Mouse (Mus musculus): ENCODE measurements around the gene Parvb.

The Parvb gene

DNA sequence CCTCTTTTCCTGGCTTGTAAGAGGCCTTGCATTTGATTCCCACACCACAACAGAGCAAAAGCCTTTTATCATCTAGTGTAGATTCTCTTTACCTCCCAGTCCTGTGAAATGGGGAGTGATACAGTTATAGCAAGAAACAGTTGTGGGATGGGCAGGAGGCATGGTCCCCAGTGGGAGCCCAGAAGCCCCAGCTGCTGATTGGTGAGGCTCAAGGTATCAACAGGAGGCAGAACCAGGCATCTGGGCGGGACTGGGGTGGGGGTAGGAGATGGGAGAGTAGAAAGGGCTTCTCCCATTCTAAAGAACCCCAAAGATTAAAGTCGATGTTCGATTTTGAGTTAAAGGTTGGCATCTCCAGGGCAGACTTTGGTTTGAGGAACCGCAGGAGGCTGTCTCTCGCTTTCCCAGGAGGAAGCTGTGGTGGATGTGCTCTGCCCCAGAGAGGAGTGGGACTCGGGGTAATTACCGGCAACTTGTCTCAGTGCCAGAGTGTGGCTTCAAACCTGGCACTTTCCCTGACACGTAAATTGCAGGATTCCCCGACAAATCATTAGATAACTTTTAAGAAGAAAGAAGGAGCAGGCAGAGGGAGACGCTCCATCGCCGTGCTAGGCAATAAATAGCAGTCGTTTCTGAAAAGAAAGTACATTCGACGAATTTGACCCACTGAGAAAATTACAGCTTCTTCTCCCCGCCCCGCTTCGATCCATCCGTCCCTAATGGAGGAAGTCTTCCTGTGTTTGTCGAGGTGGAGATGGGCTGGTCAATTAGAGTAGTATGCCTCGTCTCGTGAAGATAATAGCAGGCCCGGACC, 13.7 kb upstream of the Parvb start:
- no peak for DNase-seq

DNA sequence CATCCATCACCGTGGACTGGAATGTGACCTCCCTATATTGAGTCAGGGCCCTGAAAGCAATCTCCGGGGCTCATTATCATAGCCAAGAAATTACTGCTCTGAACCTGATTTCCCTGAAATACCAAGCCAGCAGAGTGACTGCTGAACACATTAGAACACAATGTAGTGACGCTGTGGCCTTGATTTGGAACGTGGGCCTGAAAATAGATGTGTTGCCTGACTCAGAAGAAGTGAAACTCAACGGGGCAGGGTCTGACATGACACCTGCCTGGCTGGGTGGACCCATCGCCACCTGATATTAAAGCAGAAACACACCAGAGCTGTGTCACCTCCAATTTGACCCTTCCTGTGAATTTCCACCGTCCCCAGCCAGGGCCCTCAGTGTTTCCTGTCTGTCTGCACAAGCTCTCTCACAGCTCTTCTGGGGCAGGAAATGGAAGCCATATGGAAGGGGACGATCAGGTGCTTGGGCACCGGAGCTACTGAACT, 13.0 kb upstream of the Parvb start:
- DNase-seq: no peak

DNA sequence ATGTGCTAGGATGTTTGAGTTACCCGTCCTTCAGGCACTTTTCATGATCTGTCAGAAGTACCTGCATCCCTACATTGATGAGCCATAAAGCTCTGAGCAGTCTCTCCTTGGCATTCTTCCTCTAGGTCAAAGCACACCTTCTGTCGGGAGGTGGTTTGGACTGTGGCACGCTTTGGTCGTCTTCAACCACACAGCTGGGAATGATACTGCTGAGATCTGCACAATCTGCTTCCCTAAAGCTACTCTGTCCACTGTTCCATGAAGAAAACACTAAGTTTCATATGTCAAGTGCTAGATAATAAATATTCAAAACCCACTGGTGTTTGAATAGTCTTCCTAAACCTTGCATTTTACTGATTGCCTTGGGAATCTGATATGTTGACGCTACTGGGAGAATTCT, 10.3 kb upstream of the Parvb start:
- no peak for DNase-seq

DNA sequence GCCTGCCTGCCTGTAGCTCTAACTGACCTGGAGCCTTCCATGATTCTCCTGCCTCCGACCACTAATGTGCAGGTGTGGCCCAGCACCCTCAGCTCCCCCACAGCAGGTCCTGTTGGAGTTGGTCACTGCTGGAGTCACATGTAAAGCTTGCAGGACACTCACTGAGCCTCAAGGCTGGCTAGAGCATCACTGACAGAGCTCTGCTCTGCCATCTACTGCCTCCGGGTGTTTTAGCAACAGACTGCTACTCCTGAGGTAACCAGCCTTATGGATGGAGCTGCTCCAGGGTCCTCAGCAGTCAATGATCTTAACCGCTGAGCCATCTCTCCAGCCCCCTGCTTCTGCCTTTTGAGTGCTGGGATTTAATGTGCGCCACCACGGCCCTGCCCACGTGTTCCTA, 8.4 kb upstream of the Parvb start:
- no peak for DNase-seq

- DNase-seq: no peak
These were observed 7.1 kb upstream of the Parvb start for GRCm38 (mm10) chr15:84224779-84225178.

GRCm38 (mm10) chr15:84226918-84227317, 4.9 kb upstream of the Parvb start:
- DNase-seq: no peak

GRCm38 (mm10) chr15:84230661-84231060, 1.2 kb upstream of the Parvb start:
- DNase-seq: no peak

GRCm38 (mm10) chr15:84231113-84231712, 630 bp upstream of the Parvb start:
- peak; percentile 67 for DNase-seq

DNA sequence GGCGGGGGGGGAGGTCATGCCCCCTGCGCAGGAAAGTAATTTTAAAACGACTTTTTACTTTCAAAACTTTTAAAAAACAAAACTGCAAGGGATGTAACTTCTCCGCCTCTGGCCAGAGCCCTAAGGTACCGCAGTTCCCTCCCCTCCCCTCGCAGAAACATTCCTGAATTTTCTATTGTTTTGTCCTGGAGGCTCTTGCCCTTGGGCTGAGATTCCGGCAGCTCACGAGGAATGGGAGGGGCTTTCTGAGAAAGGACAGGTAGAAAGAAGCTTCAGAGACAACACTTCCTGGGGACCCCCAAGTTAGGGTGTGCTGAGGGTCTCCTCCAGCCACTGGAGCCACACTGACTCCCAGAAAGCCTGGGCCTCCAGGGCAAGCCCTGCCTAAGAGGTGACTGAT, 766 bp downstream of the Parvb start:
- no peak for DNase-seq

DNA sequence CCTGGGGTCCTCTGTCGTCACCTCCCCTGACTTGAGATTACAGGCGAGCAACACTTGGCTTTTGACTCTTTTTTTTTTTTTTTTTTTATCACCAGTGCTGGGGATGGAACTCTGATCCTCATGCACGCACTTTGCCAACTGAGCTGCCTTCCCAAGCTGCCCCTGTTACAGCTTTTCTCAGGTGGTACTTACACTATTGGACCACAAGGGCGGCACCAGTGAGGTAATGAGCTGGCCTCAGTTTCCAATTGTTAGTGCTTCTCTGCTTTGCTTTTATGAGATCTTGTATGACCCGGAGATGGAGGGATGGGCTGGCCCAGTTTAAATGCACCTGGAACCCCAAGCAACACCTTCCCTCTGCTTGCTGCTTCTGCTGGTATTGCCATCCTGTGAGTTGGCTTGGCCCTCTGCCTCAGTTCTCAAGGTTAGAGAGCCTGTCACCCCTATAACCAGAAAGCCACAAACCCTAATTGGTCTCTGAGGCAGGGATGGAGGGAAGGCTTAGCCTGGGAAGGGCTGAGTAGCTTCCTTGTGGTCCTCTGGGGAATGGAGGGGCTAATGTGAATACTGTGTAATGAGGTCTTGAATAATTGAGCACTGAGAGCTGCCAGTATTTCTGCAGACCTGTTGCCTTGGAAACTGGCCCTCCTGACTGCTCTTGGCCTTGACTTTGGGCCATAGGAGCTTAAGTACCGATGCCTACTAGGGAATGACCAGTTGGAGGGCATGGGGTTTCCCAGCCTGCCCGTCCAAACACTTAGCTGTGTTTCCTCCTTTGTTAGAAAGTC, 3.1 kb downstream of the Parvb start:
- no peak for DNase-seq

GRCm38 (mm10) chr15:84235646-84236045, 3.8 kb downstream of the Parvb start:
- no peak for DNase-seq

GRCm38 (mm10) chr15:84238552-84238951, 6.7 kb downstream of the Parvb start:
- DNase-seq: no peak

DNA sequence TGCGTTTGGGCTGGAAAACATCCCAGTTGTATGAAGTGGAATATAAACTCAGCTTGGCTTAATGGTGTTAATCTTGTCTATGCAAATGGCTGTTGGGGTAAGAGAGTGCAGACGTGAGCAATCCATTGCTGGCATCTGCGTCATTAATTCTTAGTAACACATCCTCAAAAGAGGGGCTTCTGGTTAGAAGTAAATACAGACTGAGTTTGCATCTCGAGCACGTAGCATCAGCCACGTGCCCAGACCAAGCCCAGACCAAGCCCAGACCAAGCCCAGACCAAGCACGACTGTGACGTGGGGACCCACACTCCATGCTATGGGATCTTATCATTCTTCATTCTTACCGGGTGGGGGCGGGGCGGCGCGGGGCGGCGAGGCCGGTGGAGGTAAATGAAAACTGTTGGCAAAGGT, 7.2 kb downstream of the Parvb start:
- DNase-seq: no peak

DNA sequence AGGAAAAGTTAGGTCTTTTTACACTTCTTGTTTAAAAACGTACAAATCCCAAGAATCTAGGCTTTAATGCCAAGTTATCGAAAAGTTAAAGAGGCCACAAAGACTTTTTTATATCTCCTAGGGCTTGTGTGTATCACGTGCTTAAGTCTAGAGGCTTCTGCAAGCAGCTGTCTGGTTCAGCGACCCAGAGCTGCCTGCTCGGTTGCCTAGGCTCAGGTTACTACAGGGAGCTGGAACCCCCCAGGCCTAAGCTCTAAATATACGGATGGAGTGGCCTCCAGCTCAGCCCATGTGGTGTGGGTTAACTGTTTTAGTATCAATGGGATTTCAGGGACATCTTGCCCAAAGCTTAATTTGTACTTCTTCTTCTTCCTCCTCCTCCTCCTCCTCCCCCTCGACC, 9.7 kb downstream of the Parvb start:
- no peak for DNase-seq

DNA sequence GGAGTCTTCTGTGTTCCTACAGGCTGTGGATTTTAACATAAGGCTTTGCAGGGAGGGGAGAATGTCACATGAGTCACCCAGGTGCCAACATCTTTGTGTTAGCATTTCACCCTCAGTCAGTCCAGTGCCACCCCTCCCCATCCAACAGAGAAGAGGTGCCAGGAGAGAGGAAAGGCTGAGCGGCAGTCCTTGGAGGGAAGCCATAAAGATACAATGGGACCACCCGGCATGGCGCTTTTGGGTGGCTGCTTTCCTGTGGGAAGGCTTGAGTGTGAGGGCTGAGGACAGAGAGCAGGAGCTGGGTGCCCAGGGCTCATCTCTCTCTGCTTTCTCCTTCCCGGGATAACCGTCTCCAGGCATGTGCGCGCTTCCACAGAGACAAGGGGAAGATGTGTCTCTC, 13.3 kb downstream of the Parvb start:
- no peak for DNase-seq

DNA sequence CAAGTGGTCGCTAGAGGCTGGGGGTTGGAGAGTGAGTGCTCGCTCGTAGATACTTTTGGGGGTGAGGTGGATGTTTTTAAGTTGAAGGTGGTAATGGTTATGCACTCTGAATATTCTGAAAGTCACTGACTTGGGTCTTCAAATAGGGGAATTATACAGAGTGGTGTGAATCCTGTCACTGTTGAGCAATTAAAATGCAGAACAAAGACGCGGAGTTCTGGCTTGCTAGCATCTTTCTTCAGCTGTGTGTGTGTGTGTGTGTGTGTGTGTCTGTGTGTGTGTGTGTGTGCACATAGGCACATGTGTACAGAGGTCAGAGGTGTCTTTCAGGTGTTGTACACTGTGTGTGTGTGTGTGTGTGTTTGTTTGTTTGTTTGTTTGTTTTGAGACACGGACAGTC, 14.4 kb downstream of the Parvb start:
- DNase-seq: no peak

DNA sequence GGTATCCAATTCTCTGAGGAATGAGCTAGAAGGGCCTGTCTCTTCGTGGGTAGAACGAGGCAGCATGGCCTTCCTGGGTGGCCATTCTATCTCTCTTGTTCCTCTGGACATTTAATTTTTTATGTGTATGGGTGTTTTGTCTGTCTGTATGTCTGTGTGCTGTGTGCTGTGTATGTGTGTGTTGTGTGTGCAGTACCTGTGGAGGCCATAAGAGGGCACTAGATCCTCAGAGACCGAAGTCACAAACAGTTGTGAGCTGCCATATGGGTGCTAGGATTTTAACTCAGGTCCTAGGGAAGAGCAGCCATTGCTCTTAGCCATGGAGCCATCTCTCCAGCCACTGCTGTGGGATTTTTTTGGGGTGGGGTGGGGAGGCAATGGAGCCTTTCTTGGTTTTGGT, 15.5 kb downstream of the Parvb start:
- no peak for DNase-seq

DNA sequence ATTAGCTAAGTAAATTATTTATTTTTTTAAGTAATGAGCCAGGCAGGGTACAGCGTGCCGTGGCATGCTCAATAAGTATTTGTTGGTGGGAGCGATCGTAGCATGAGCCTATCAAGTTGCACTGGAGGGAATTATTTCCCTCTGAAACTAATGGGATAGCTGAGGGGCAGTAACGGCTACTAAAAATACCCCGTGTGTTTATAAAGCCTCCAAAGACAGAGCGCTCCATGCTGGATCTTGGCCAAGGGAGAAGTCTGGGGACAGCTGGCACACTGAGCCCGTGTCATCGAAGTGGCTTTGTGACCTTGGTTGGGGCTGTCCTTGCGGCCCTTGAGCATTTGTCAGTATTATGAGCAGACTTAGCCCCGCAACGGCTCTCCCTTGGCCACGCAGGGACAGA, 19.4 kb downstream of the Parvb start:
- DNase-seq: peak; percentile 56

GRCm38 (mm10) chr15:84252645-84253044, 20.8 kb downstream of the Parvb start:
- DNase-seq: no peak

DNA sequence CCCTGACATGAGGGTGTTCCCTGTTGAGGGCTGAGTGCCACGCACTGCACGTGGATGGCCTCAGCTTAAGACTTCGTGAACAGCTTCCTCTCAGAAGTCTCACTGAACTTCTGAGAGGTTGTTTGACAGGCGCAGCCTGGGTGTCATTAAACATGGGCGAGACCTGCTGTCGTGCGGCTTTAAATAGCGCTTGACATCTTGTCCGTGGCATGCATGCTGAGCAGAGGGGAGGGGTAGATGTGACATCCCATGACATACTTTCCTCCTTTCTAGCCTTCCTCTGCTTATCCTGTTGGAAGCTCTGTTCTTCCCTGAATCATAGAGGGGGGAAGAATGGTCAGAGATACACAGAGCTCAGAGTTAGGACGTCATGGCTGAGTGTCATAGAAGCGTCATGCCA, 21.9 kb downstream of the Parvb start:
- peak; percentile 74 for DNase-seq

GRCm38 (mm10) chr15:84254387-84254786, 22.5 kb downstream of the Parvb start:
- DNase-seq: no peak

- no peak for DNase-seq
These were observed 24.5 kb downstream of the Parvb start for GRCm38 (mm10) chr15:84256254-84256850.

GRCm38 (mm10) chr15:84256864-84257263, 25.0 kb downstream of the Parvb start:
- DNase-seq: no peak

Data from cerebellum, adult 9-10 months (tissue).